Mouse (Mus musculus) liver, adult 2 months (tissue): ENCODE data around the gene Atp6v0d1.
"Not testable (repeated sequence)": the region's sequence is repeated elsewhere in the genome, so short reads cannot be mapped to it uniquely, and the experiment has no call there.

ENCODE experiments used
- CTCF ChIP-seq: fragments of 200-500 bp; IDR thresholded peaks from 2 replicates; pipeline ENCODE4 v1.5.1; 2011; ENCODE audit warnings: low read depth, low read length, control low read depth
- POLR2A ChIP-seq: fragments of 200-500 bp; IDR thresholded peaks from 2 replicates; pipeline ENCODE4 v1.6.1; 2011; ENCODE audit warnings: low read length, control low read depth; ENCODE audit not compliant: insufficient read depth; ENCODE audit errors: extremely low read depth

DNA sequence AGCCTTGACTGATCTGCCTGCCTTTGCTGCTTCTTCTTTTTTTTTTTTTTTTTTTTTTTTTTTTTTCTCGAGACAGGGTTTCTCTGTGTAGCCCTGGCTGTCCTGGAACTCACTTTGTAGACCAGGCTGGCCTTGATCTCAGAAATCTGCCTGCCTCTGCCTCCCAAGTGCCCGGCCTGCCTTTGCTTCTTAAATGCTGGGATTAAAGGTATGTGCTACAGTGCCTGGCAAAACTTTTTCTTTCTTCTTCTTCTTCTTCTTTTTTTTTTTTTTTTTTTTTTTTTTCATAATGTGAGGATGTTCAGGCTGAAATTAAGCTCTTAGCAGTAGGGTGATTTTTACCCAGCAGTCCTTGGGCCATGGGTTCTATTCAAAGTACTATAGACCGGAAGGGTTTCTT is 36.7 kb upstream of the Atp6v0d1 start:
- not testable (repeated sequence) for TF ChIP-seq CTCF, POLR2A
